Mouse (Mus musculus): Measurements from ENCODE around the gene Gfral. TPM values are rescaled to one million over a fixed set of nuclear protein-coding genes. Genes with fewer than 3 reads are reported as not detected.

Gfral gene
- polyA plus RNA-seq, 1 experiment from 2014 or later: not detected

- no peaks in the 10 kb centered on the region for H3K4me1 ChIP-seq (ENCODE audit: control insufficient read depth, insufficient read depth, low read length)
- no peak overlapping the region for H3K9ac ChIP-seq (ENCODE audit: low read length)
- H3K27me3 ChIP-seq (ENCODE audit: control insufficient read depth, insufficient read depth, low read length): no peaks in the 10 kb centered on the region
- no peak for ATAC-seq (replicated peaks; ENCODE audit: extremely low read depth, insufficient read depth, low FRiP score)
- no peak overlapping the region for H3K4me3 ChIP-seq (ENCODE audit: low read length)
- no peaks in the 10 kb centered on the region for H3K36me3 ChIP-seq (ENCODE audit: control insufficient read depth, insufficient read depth)
- H3K9me3 ChIP-seq (replicated peaks; ENCODE audit: control insufficient read depth, low read length): no peaks in the 10 kb centered on the region
- H3K27ac ChIP-seq (ENCODE audit: low read length): no peak overlapping the region
- H3K4me2 ChIP-seq (ENCODE audit: low read depth, low read length): no peak overlapping the region
- WGBS: 69% methylated on average over 7 of the region's 7 CpGs
Observed at GRCm38 (mm10) chr9:76234899-76235298, 21.4 kb upstream of the Gfral start.

- H3K27ac ChIP-seq (ENCODE audit: low read length): no peak overlapping the region
- H3K4me3 ChIP-seq (ENCODE audit: low read length): no peak overlapping the region
- H3K9ac ChIP-seq (ENCODE audit: low read length): no peak overlapping the region
- H3K9me3 ChIP-seq (replicated peaks; ENCODE audit: control insufficient read depth, low read length): no peaks in the 10 kb centered on the region
- 52% methylated on average over 11 of the region's 11 CpGs for WGBS
- no peaks in the 10 kb centered on the region for H3K4me1 ChIP-seq (ENCODE audit: control insufficient read depth, insufficient read depth, low read length)
- H3K4me2 ChIP-seq (ENCODE audit: low read depth, low read length): 0 out of 2 replicates have a peak overlapping the region, but pooled peaks have one; percentile 15
- ATAC-seq (replicated peaks; ENCODE audit: extremely low read depth, insufficient read depth, low FRiP score): no peak
- H3K27me3 ChIP-seq (ENCODE audit: control insufficient read depth, insufficient read depth, low read length): no peaks in the 10 kb centered on the region
- H3K36me3 ChIP-seq (ENCODE audit: control insufficient read depth, insufficient read depth): no peaks in the 10 kb centered on the region
Observed at GRCm38 (mm10) chr9:76230400-76230799, 16.9 kb upstream of the Gfral start.

GRCm38 (mm10) chr9:76217178-76217975 lies 3.9 kb upstream of the Gfral start:
- ATAC-seq (replicated peaks; ENCODE audit: extremely low read depth, insufficient read depth, low FRiP score): no peak
- H3K27me3 ChIP-seq (ENCODE audit: control insufficient read depth, insufficient read depth, low read length): no peaks in the 10 kb centered on the region
- H3K9ac ChIP-seq (ENCODE audit: low read length): no peak overlapping the region
- no peak overlapping the region for H3K27ac ChIP-seq (ENCODE audit: low read length)
- H3K36me3 ChIP-seq (ENCODE audit: control insufficient read depth, insufficient read depth): no peaks in the 10 kb centered on the region
- no peak overlapping the region for H3K4me2 ChIP-seq (ENCODE audit: low read depth, low read length)
- WGBS: 61% methylated on average over 4 of the region's 4 CpGs
- no peaks in the 10 kb centered on the region for H3K9me3 ChIP-seq (replicated peaks; ENCODE audit: control insufficient read depth, low read length)
- H3K4me1 ChIP-seq (ENCODE audit: control insufficient read depth, insufficient read depth, low read length): no peaks in the 10 kb centered on the region
- H3K4me3 ChIP-seq (ENCODE audit: low read length): no peak overlapping the region

GRCm38 (mm10) chr9:76214678-76215077 lies 1.2 kb upstream of the Gfral start:
- Histone ChIP-seq H3K27me3 (ENCODE audit: control insufficient read depth, insufficient read depth, low read length) (no peaks in the 10 kb centered on the region), H3K4me3 (ENCODE audit: low read length) (no peak overlapping the region), H3K36me3 (ENCODE audit: control insufficient read depth, insufficient read depth) (no peaks in the 10 kb centered on the region), H3K4me1 (ENCODE audit: control insufficient read depth, insufficient read depth, low read length) (no peaks in the 10 kb centered on the region), H3K4me2 (ENCODE audit: low read depth, low read length) (no peak overlapping the region), H3K27ac (ENCODE audit: low read length) (no peak overlapping the region), H3K9ac (ENCODE audit: low read length) (no peak overlapping the region), H3K9me3 (replicated peaks; ENCODE audit: control insufficient read depth, low read length) (no peaks in the 10 kb centered on the region)
- ATAC-seq (replicated peaks; ENCODE audit: extremely low read depth, insufficient read depth, low FRiP score): no peak
- WGBS: 67% methylated on average over 4 of the region's 4 CpGs

DNA sequence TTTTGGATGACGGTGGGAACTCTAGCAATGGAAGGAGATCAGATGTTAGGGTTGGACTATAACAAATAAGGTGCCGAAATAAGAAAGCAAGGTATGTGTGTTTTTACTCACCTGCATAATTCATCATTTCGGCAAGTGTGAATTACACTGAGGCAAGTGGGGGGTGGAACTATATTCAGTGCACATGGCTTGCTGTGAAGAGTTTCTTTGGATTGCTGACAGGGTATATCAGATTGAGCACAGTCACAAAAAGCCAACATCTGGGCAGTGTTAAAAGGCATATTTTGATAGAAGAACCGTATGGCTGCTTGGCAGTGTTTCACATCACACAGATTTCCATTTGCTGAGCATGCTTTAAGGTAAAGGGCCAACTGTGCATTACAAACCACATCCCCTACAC lies 16.5 kb downstream of the Gfral start:
- no peak overlapping the region for H3K4me3 ChIP-seq (ENCODE audit: low read length)
- no peaks in the 10 kb centered on the region for H3K27me3 ChIP-seq (ENCODE audit: control insufficient read depth, insufficient read depth, low read length)
- H3K9ac ChIP-seq (ENCODE audit: low read length): no peak overlapping the region
- H3K9me3 ChIP-seq (replicated peaks; ENCODE audit: control insufficient read depth, low read length): no peaks in the 10 kb centered on the region
- H3K36me3 ChIP-seq (ENCODE audit: control insufficient read depth, insufficient read depth): no peaks in the 10 kb centered on the region
- no peaks in the 10 kb centered on the region for H3K4me1 ChIP-seq (ENCODE audit: control insufficient read depth, insufficient read depth, low read length)
- WGBS: 74% methylated on average over 4 of the region's 4 CpGs
- H3K4me2 ChIP-seq (ENCODE audit: low read depth, low read length): no peak overlapping the region
- no peak for ATAC-seq (replicated peaks; ENCODE audit: extremely low read depth, insufficient read depth, low FRiP score)
- H3K27ac ChIP-seq (ENCODE audit: low read length): no peak overlapping the region

DNA sequence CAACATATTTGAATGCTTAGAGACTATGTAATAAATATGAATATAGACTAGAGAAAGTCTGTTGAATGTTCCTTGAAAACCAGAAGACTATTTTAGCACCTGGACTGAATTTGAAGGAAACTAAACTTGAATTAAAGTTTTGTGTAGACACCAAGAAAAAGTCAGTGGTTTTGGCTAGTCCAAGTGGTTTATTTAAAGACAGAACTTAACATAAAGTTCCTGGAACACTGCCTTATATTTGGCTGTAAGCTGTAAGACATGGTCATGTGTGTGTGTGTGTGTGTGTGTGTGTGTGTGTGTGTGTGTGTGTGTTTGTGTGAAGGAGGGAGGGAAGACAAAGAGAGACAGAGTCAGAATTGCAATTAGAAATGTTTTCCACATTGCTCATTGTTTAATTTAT lies 34.2 kb downstream of the Gfral start:
- no peak overlapping the region for H3K9ac ChIP-seq (ENCODE audit: low read length)

GRCm38 (mm10) chr9:76172686-76173295 lies 40.7 kb downstream of the Gfral start:
- 60% methylated on average over 5 of the region's 5 CpGs for WGBS
- no peaks in the 10 kb centered on the region for H3K36me3 ChIP-seq (ENCODE audit: control insufficient read depth, insufficient read depth)
- H3K4me2 ChIP-seq (ENCODE audit: low read depth, low read length): no peak overlapping the region
- H3K9ac ChIP-seq (ENCODE audit: low read length): no peak overlapping the region
- H3K4me1 ChIP-seq (ENCODE audit: control insufficient read depth, insufficient read depth, low read length): no peaks in the 10 kb centered on the region
- no peak overlapping the region for H3K27ac ChIP-seq (ENCODE audit: low read length)
- H3K4me3 ChIP-seq (ENCODE audit: low read length): no peak overlapping the region
- H3K9me3 ChIP-seq (replicated peaks; ENCODE audit: control insufficient read depth, low read length): no peaks in the 10 kb centered on the region
- H3K27me3 ChIP-seq (ENCODE audit: control insufficient read depth, insufficient read depth, low read length): no peaks in the 10 kb centered on the region
- ATAC-seq (replicated peaks; ENCODE audit: extremely low read depth, insufficient read depth, low FRiP score): no peak

More for the DNA sequence above, 34.2 kb downstream of the Gfral start:
- no peaks in the 10 kb centered on the region for H3K27me3 ChIP-seq (ENCODE audit: control insufficient read depth, insufficient read depth, low read length)
- no peak overlapping the region for H3K4me3 ChIP-seq (ENCODE audit: low read length)
- H3K4me2 ChIP-seq (ENCODE audit: low read depth, low read length): no peak overlapping the region
- no peak overlapping the region for H3K27ac ChIP-seq (ENCODE audit: low read length)
- no peaks in the 10 kb centered on the region for H3K4me1 ChIP-seq (ENCODE audit: control insufficient read depth, insufficient read depth, low read length)
- H3K36me3 ChIP-seq (ENCODE audit: control insufficient read depth, insufficient read depth): no peaks in the 10 kb centered on the region
- H3K9me3 ChIP-seq (replicated peaks; ENCODE audit: control insufficient read depth, low read length): no peaks in the 10 kb centered on the region
- no peak for ATAC-seq (replicated peaks; ENCODE audit: extremely low read depth, insufficient read depth, low FRiP score)

DNA sequence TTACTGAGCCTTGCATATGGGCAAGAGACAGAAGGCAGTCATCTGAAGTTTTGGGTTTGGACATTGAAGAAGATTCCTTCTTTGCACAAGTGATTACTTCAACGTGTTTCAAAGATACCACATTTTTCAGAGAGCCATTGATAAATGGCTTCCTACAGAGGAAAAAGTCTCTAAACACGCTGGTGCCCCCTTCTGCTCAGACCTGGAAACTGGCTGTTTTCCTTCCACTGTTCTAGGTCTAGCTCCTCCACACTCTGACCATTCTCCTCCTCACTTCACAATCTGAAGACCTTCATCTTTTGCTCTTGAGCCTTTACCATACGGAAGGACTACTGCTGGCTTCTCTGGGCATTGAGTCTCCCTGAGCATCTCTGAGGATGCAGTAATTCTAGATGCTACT lies 45.1 kb downstream of the Gfral start:
- Histone ChIP-seq H3K4me1 (ENCODE audit: control insufficient read depth, insufficient read depth, low read length) (no peaks in the 10 kb centered on the region), H3K4me3 (ENCODE audit: low read length) (no peak overlapping the region), H3K9me3 (replicated peaks; ENCODE audit: control insufficient read depth, low read length) (no peaks in the 10 kb centered on the region), H3K36me3 (ENCODE audit: control insufficient read depth, insufficient read depth) (no peaks in the 10 kb centered on the region), H3K9ac (ENCODE audit: low read length) (no peak overlapping the region), H3K27ac (ENCODE audit: low read length) (no peak overlapping the region), H3K4me2 (ENCODE audit: low read depth, low read length) (no peak overlapping the region), H3K27me3 (ENCODE audit: control insufficient read depth, insufficient read depth, low read length) (no peaks in the 10 kb centered on the region)
- no peak for ATAC-seq (replicated peaks; ENCODE audit: extremely low read depth, insufficient read depth, low FRiP score)
- WGBS: 32% methylated on average over 3 of the region's 3 CpGs

- no peak for ATAC-seq (replicated peaks; ENCODE audit: extremely low read depth, insufficient read depth, low FRiP score)
- H3K9me3 ChIP-seq (replicated peaks; ENCODE audit: control insufficient read depth, low read length): no peaks in the 10 kb centered on the region
- no peak overlapping the region for H3K27ac ChIP-seq (ENCODE audit: low read length)
- no peaks in the 10 kb centered on the region for H3K4me1 ChIP-seq (ENCODE audit: control insufficient read depth, insufficient read depth, low read length)
- no peak overlapping the region for H3K4me2 ChIP-seq (ENCODE audit: low read depth, low read length)
- no peaks in the 10 kb centered on the region for H3K27me3 ChIP-seq (ENCODE audit: control insufficient read depth, insufficient read depth, low read length)
- no peak overlapping the region for H3K9ac ChIP-seq (ENCODE audit: low read length)
- H3K4me3 ChIP-seq (ENCODE audit: low read length): no peak overlapping the region
- H3K36me3 ChIP-seq (ENCODE audit: control insufficient read depth, insufficient read depth): no peaks in the 10 kb centered on the region
- 56% methylated on average over 8 of the region's 8 CpGs for WGBS
Observed at GRCm38 (mm10) chr9:76162446-76162845, 51.0 kb downstream of the Gfral start.

All from heart, embryonic 16.5 days (tissue).